Mouse (Mus musculus): ENCODE results near the gene Slc38a8. TPM values are rescaled to one million over a fixed set of nuclear protein-coding genes. Genes with fewer than 3 reads are reported as not detected.

Slc38a8 gene
- polyA plus RNA-seq, 1 experiment from 2014 or later, result not detected

DNA sequence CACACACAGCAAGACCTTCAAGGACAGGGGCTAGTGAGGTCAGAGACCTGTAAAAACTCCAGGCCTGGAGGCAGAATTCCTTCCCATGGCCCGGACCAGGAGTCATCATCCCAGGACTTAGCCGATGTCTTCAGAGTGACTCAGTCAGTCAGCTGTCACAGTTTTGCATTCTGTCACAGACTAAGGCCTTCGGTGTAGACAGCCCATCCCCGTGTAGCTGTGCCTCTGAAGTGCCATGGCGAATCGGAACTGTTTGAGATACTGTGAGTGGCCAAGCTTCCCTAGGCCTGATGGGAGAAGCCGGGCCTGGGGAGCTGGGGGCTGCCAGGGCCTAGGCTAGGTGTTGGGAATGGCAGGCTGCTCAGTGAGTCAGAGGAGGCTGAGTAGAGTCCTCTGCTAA is 70.8 kb downstream of the Slc38a8 start:
- no peak overlapping the region for H3K9ac ChIP-seq (ENCODE audit: low read length)
- WGBS, result 89% methylated on average over 7 of the region's 7 CpGs

DNA sequence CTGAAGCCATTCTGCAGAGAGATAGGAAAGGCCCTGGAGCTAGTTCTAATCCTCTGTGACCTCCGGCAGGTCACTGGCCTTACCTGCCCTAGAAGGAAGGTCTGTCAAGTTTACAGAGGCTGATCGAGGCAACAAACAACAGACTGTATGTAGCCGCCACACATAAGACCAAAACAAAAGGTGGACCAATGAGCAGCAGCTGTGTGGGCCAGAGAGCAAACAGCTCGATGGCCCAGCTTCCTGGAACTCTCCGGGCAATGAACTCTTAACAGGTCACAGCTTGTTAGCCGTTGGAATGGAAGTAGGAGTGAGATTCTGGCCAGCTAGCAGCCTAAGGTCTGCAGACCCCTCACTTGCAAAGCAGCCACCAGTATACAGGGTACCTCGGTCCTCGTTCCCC is 71.2 kb downstream of the Slc38a8 start:
- H3K4me1 ChIP-seq (ENCODE audit: control insufficient read depth, insufficient read depth, low read length), result no peaks in the 10 kb centered on the region
- no peak overlapping the region for H3K4me3 ChIP-seq (ENCODE audit: low read depth, low read length)
- no peak for ATAC-seq (ENCODE audit: insufficient read depth, low FRiP score, low TSS enrichment)
- H3K9ac ChIP-seq (ENCODE audit: low read length), result no peak overlapping the region
- no peak overlapping the region for H3K4me2 ChIP-seq (ENCODE audit: low read depth)
- H3K9me3 ChIP-seq (ENCODE audit: control insufficient read depth, low read length), result no peaks in the 10 kb centered on the region
- no peak for DNase-seq (ENCODE audit: low spot score)
- H3K27me3 ChIP-seq (ENCODE audit: control insufficient read depth, insufficient read depth, low read length), result no peaks in the 10 kb centered on the region
- WGBS, result 80% methylated on average over 8 of the region's 8 CpGs
- H3K36me3 ChIP-seq (ENCODE audit: control insufficient read depth, insufficient read depth, low read length), result no peaks in the 10 kb centered on the region
- H3K27ac ChIP-seq (ENCODE audit: low read depth, low read length), result no peak overlapping the region

More for the DNA sequence above, 70.8 kb downstream of the Slc38a8 start:
- H3K4me2 ChIP-seq (ENCODE audit: low read depth), result no peak overlapping the region
- no peaks in the 10 kb centered on the region for H3K9me3 ChIP-seq (ENCODE audit: control insufficient read depth, low read length)
- no peaks in the 10 kb centered on the region for H3K36me3 ChIP-seq (ENCODE audit: control insufficient read depth, insufficient read depth, low read length)
- H3K4me3 ChIP-seq (ENCODE audit: low read depth, low read length), result no peak overlapping the region
- no peak overlapping the region for H3K27ac ChIP-seq (ENCODE audit: low read depth, low read length)
- no peaks in the 10 kb centered on the region for H3K4me1 ChIP-seq (ENCODE audit: control insufficient read depth, insufficient read depth, low read length)
- DNase-seq (ENCODE audit: low spot score) (no peak), ATAC-seq (ENCODE audit: insufficient read depth, low FRiP score, low TSS enrichment) (no peak)
- H3K27me3 ChIP-seq (ENCODE audit: control insufficient read depth, insufficient read depth, low read length), result no peaks in the 10 kb centered on the region

Other genes with a start within 250 kb of the Slc38a8 start
- gene Hsbp1, start 157.2 kb downstream of the Slc38a8 start, polyA plus RNA-seq (2014; fragmentation: Nextera tagmentation; extraction: Ambion mirVana), result 355 and 357 TPM in 2 replicates
- gene Mlycd, start 106.8 kb downstream of the Slc38a8 start, polyA plus RNA-seq (2014; fragmentation: Nextera tagmentation; extraction: Ambion mirVana), result 9.7 and 11.5 TPM in 2 replicates
- gene Osgin1, start 67.6 kb downstream of the Slc38a8 start, polyA plus RNA-seq (2014; fragmentation: Nextera tagmentation; extraction: Ambion mirVana), result 0.27 and 0.76 TPM in 2 replicates
- gene Necab2, start 55.0 kb downstream of the Slc38a8 start, polyA plus RNA-seq (2014; fragmentation: Nextera tagmentation; extraction: Ambion mirVana), result 11.5 and 11.8 TPM in 2 replicates
- gene Mbtps1, start 57.0 kb upstream of the Slc38a8 start, polyA plus RNA-seq (2014; fragmentation: Nextera tagmentation; extraction: Ambion mirVana), result 97.5 and 105 TPM in 2 replicates
- 74.4 and 87.6 TPM in 2 replicates for gene Hsdl1, start 73.5 kb upstream of the Slc38a8 start, polyA plus RNA-seq (2014; fragmentation: Nextera tagmentation; extraction: Ambion mirVana)
- not detected in 2 replicates for gene Dnaaf1, start 73.5 kb upstream of the Slc38a8 start, polyA plus RNA-seq (2014; fragmentation: Nextera tagmentation; extraction: Ambion mirVana)
- 11.7 and 14.1 TPM in 2 replicates for gene Taf1c, start 103.5 kb upstream of the Slc38a8 start, polyA plus RNA-seq (2014; fragmentation: Nextera tagmentation; extraction: Ambion mirVana)
- gene Adad2, start 111.0 kb upstream of the Slc38a8 start, polyA plus RNA-seq (2014; fragmentation: Nextera tagmentation; extraction: Ambion mirVana), result 0.12 TPM in 1 of 2 replicates, not detected in the other
- gene Kcng4, start 134.0 kb upstream of the Slc38a8 start, polyA plus RNA-seq (2014; fragmentation: Nextera tagmentation; extraction: Ambion mirVana), result 0.32 and 0.42 TPM in 2 replicates
- gene Wfdc1, start 164.7 kb upstream of the Slc38a8 start, polyA plus RNA-seq (2014; fragmentation: Nextera tagmentation; extraction: Ambion mirVana), result 1.7 and 1.9 TPM in 2 replicates
- 0.61 and 1.0 TPM in 2 replicates for gene Atp2c2, start 198.3 kb upstream of the Slc38a8 start, polyA plus RNA-seq (2014; fragmentation: Nextera tagmentation; extraction: Ambion mirVana)